In the genomic region with DNA sequence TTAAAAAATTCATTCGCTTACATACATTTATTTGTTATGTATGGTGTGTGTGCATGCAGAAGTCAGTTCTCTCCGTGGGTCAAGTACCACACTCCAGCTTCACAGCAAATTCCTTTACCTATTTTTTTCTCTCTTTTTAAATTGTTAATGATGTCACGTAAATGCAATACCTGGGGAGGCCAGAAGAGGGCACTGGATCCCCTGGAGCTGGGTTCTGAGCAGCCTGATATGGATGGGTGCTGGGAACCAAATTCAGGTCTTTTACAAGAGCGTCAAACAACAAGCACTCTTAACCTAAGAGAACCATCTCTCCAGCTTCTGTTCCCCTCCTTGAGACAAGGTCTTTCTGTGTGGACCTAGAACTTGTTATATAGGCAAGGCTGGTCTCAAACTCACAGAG, we compare ENCODE assay signal across 14 mouse cellular contexts. TPM values are rescaled to one million over a fixed set of nuclear protein-coding genes. Genes with fewer than 3 reads are reported as not detected.
DNase-seq lines count a peak whose midpoint lies in the region; ATAC-seq and TF ChIP-seq lines count a peak whose summit lies in the region.
"Had no signal": no experiment of that assay in that cellular context is flagged by ENCODE, and none has a peak within 500 bp of the region (broad histone marks: within the 10 kb centered on the region; RNA-seq: fewer than 3 reads in every experiment).

No protein-coding gene starts in this region.

- peak; percentile 34 for DNase-seq in embryo, embryonic 10.5 days (ENCODE audit: low spot score)
- no peak for DNase-seq in embryo, embryonic 9.5 days (ENCODE audit: extremely low spot score)
- DNase-seq in limb, embryonic 11.5 days (ENCODE audit: low spot score): peak; percentile 56
- DNase-seq in limb, embryonic 10.5 days (ENCODE audit: low spot score): no peak
- DNase-seq in B cell, adult 2 months: peak; percentile 48 to 50
- DNase-seq in brain, embryonic 14.5 days (ENCODE audit: low read depth): peak; percentile 15
- DNase-seq in frontal cortex, postnatal 14 days (ENCODE audit: low spot score in 2 of 2): no peak
- DNase-seq in cerebellum, adult 11-12 months: no peak
- DNase-seq: kidney, postnatal 10 days; liver, embryonic 13.5 days; thymus, postnatal 14 days had no signal

- H3K27ac ChIP-seq in limb, embryonic 11.5 days (replicated peaks; ENCODE audit: low read depth, low read length): no peak overlapping the region
- H3K27ac ChIP-seq in limb, embryonic 10.5 days: no peak overlapping the region
- H3K27ac ChIP-seq: liver, embryonic 13.5 days had no signal

- no peak overlapping the region for H3K4me3 ChIP-seq in limb, embryonic 11.5 days (ENCODE audit: low read depth, low read length)
- H3K4me3 ChIP-seq in limb, embryonic 10.5 days: no peak overlapping the region
- H3K4me3 ChIP-seq: erythroblast, embryonic 14.5 days; liver, embryonic 13.5 days; myocyte had no signal

- H3K27me3 ChIP-seq in limb, embryonic 11.5 days (ENCODE audit: control insufficient read depth, insufficient read depth, low read length): no peaks in the 10 kb centered on the region
- H3K27me3 ChIP-seq in limb, embryonic 10.5 days (ENCODE audit: low read depth, poor library complexity, severe bottlenecking): 0 out of 2 replicates have a peak, but pooled peaks cover 8% of the 10 kb centered on the region

- peak; percentile 48; the same call in 1 of the 2 replicates for TF ChIP-seq CTCF in brain, embryonic 14.5 days (IDR thresholded peaks at IDR 0.05; ENCODE audit: borderline replicate concordance, extremely low read depth, insufficient read depth, insufficient read length)

- no peaks in the 10 kb centered on the region for H3K36me3 ChIP-seq in limb, embryonic 11.5 days (ENCODE audit: control insufficient read depth, insufficient read depth, low read length)
- no peaks in the 10 kb centered on the region for H3K36me3 ChIP-seq in limb, embryonic 10.5 days
- H3K36me3 ChIP-seq: liver, embryonic 13.5 days had no signal

- WGBS in limb, embryonic 11.5 days: 75% methylated on average over 4 of the region's 4 CpGs
- 80% methylated on average over 4 of the region's 4 CpGs for WGBS in limb, embryonic 10.5 days

- no peak overlapping the region for H3K4me2 ChIP-seq in limb, embryonic 11.5 days (ENCODE audit: low read depth, severe bottlenecking)
- H3K4me2 ChIP-seq: heart, embryonic 11.5 days; liver, embryonic 13.5 days had no signal

- TF ChIP-seq POLR2A in brain, embryonic 14.5 days (IDR thresholded peaks at IDR 0.05; ENCODE audit: borderline replicate concordance, extremely low read depth, insufficient read depth, insufficient read length, poor library complexity, severe bottlenecking): no peak

- no peak for ATAC-seq in limb, embryonic 11.5 days (ENCODE audit: insufficient number of reproducible peaks, low FRiP score, low TSS enrichment, low read depth)

- 0 out of 2 replicates have a peak, but pooled peaks cover 5% of the 10 kb centered on the region for H3K4me1 ChIP-seq in limb, embryonic 11.5 days (ENCODE audit: control insufficient read depth, insufficient read depth, low read length)
- peaks cover 25% of the 10 kb centered on the region for H3K4me1 ChIP-seq in limb, embryonic 10.5 days

- H3K9ac ChIP-seq in limb, embryonic 11.5 days (ENCODE audit: low read length): no peak overlapping the region
- H3K9ac ChIP-seq: liver, embryonic 13.5 days had no signal

- H3K9me3 ChIP-seq in limb, embryonic 11.5 days (ENCODE audit: control insufficient read depth, low read length): 0 out of 2 replicates have a peak, but pooled peaks cover 2% of the 10 kb centered on the region
- H3K9me3 ChIP-seq in limb, embryonic 10.5 days (replicated peaks): no peaks in the 10 kb centered on the region
- H3K9me3 ChIP-seq: liver, embryonic 13.5 days had no signal

RNA-seq across cellular contexts. Expression of gene Mad2l2, which starts 13.5 kb away (rescaled TPM):
- 91.8 and 104 TPM in 2 replicates for polyA plus RNA-seq in limb, embryonic 11.5 days (2014; fragmentation: Nextera tagmentation; extraction: Ambion mirVana)
- polyA plus RNA-seq in limb, embryonic 10.5 days (2016; fragmentation: Nextera tagmentation; extraction: Ambion mirVana): 71.7 and 93.8 TPM in 2 replicates
- polyA plus RNA-seq in brain, embryonic 14.5 days (2012; rRNA removed): 111 and 132 TPM in 2 replicates

RNA-seq across cellular contexts. Expression of gene Draxin, which starts 13.8 kb away (rescaled TPM):
- 2.0 and 2.5 TPM in 2 replicates for polyA plus RNA-seq in limb, embryonic 11.5 days (2014; fragmentation: Nextera tagmentation; extraction: Ambion mirVana)
- 0.78 and 1.3 TPM in 2 replicates for polyA plus RNA-seq in limb, embryonic 10.5 days (2016; fragmentation: Nextera tagmentation; extraction: Ambion mirVana)
- 54.9 and 73.0 TPM in 2 replicates for polyA plus RNA-seq in brain, embryonic 14.5 days (2012; rRNA removed)
- polyA plus RNA-seq: erythroblast, embryonic 14.5 days had no signal

RNA-seq across cellular contexts. Expression of gene Agtrap, which starts 28.8 kb away (rescaled TPM):
- polyA plus RNA-seq in limb, embryonic 11.5 days (2014; fragmentation: Nextera tagmentation; extraction: Ambion mirVana): 9.2 and 10.5 TPM in 2 replicates
- polyA plus RNA-seq in limb, embryonic 10.5 days (2016; fragmentation: Nextera tagmentation; extraction: Ambion mirVana): 13.1 and 14.1 TPM in 2 replicates
- polyA plus RNA-seq in brain, embryonic 14.5 days (2012; rRNA removed): 4.6 and 5.7 TPM in 2 replicates

RNA-seq across cellular contexts. Expression of gene Fbxo6, which starts 35.3 kb away (rescaled TPM):
- 11.0 and 11.5 TPM in 2 replicates for polyA plus RNA-seq in limb, embryonic 11.5 days (2014; fragmentation: Nextera tagmentation; extraction: Ambion mirVana)
- 9.0 and 11.1 TPM in 2 replicates for polyA plus RNA-seq in limb, embryonic 10.5 days (2016; fragmentation: Nextera tagmentation; extraction: Ambion mirVana)
- polyA plus RNA-seq in brain, embryonic 14.5 days (2012; rRNA removed): 18.1 and 25.3 TPM in 2 replicates

RNA-seq across cellular contexts. Expression of gene Fbxo44, which starts 43.6 kb away (rescaled TPM):
- polyA plus RNA-seq in limb, embryonic 11.5 days (2014; fragmentation: Nextera tagmentation; extraction: Ambion mirVana): 10.4 and 12.2 TPM in 2 replicates
- polyA plus RNA-seq in limb, embryonic 10.5 days (2016; fragmentation: Nextera tagmentation; extraction: Ambion mirVana): 4.4 and 9.7 TPM in 2 replicates
- 122 and 144 TPM in 2 replicates for polyA plus RNA-seq in brain, embryonic 14.5 days (2012; rRNA removed)

Comparison
In these comparisons a context has a peak if more than half of its experiments do, and no peak if none do; other contexts are left out.
1. DNase-seq: peak in embryo, embryonic 10.5 days (single experiment), limb, embryonic 11.5 days (single experiment), B cell, adult 2 months (2 of 2) and brain, embryonic 14.5 days (single experiment); none in embryo, embryonic 9.5 days (single experiment), limb, embryonic 10.5 days (single experiment), frontal cortex, postnatal 14 days (0 of 2) and cerebellum, adult 11-12 months (single experiment).
2. RNA of gene Draxin, which starts 13.8 kb away (polyA plus RNA-seq): 54.9 to 73.0 TPM in brain, embryonic 14.5 days; 2.0 to 2.5 TPM in limb, embryonic 11.5 days and 0.78 to 1.3 TPM in limb, embryonic 10.5 days; every median in the first group is over 10 times any median in the second.